Mouse (Mus musculus) heart, adult 9 months (tissue): Measurements from ENCODE around the gene Gm11042.
A peak's percentile ranks its signal among the peaks of the same experiment; 100 is the strongest.

ENCODE experiments used
- DNase-seq, 2 experiments: peaks; one replicate each; pipeline ENCODE4 v3.0.0; 2022; ENCODE audit warnings: low spot score in 2 of 2

The Gm11042 gene

DNA sequence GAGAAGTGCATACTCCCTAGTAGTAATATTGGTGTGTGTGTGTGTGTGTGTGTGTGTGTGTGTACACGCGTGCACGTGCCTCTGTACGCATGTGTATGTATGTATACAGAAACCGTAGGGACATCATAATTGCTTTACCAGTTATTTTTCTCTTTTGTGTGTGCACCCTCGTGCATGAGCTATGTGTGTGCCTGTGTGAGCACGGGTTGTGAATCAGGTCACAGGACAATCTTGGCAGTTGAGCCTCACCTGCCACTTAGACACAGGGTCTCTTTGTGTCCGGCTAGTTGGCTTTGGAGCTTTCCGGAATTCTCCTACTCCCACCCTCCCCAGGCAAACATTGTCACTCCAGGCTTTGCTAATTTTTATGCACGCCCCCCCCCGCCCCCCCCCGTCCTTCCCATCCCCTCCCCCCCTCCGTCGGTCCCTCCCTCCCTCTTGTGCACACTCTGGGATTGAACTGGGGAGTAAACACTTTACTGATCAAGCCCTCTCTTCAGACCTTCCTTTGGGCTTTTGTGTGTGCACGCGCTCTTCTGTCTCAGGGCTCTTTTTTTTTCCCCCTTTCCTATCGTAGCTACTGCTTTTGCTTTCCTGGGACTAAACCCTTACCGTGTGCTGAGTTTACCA, at the start of gene Gm11042:
Gene Gm11042 (minus strand): TSS at position 51 of the 630 bp plus-strand sequence.
- DNase-seq = no peak

DNA sequence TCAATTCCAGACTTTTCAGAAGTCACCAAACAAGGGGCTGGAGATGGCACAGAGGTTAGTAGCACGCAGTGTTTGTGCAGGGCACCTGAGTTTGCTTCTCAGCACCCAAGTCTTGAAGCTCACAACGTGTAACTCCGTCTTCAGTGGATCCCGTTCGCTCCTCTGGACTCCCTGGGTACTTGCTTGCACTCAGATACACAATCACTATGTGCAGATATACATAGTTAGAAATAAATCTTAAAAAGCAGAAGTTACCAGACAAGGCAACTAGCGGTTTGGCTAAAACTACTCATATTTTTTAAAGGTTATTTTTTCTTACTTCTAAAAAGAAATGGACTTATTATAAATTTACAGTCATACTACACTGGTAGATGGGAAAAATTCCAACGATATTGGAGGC, 48.3 kb upstream of the Gm11042 start:
- no peak for DNase-seq

DNA sequence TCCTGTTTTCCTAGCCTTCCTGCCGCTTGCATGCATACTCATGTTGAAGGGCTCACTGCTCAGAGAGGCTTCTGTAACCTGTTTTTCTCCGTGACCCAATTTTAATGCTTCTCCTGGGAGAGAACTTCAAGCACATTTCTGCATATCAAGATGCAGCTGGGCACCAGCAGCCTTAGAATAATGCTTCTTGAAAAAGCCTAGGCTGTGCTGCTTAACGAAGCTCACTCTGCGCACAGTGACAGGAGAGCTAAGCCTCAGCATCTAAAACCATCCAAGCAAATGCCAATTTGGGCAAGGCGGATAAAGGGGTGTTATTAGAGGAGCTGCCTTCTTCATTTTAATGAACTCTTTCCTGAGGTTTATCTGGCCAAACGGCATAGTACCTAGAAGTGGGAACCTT, 46.9 kb upstream of the Gm11042 start:
- no peak for DNase-seq

DNA sequence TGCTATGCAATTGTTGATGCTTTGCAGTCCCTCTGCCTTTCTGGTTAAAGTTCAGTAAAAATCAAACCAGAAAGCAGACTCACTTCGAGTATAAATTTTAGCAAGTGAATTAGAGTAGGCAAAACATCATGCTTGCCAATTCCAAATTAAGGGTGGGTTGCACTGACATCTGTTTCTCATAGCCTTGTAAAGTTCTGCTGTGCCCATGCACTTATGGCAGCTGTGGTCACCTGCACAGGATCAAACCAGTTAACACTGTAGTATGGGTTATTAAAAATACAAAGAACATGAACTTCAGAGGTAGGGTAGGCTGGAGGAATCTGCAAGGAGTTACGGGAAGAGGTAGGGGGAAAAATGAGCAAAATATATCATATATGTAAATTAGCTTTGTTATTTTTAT, 46.3 kb upstream of the Gm11042 start:
- no peak for DNase-seq

DNA sequence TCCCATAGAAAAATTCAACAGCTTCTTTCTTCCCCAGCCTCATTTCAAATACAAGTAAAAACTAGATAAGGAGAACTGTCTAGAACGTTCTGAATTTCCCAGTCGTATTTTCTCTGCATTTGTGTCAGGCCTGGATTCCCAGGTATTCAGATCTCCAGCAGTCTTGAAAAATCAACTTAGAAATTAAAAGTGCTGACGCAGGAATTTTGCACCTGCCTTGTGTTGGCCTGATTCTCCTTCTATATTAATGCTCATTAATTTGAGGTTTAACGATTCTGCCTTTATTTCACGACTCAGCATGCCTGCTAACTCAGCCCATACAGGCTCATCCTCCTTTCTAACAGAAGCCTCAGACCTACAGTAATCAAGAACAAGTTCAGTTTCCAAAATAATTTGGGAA, 43.6 kb upstream of the Gm11042 start:
- DNase-seq = no peak

DNA sequence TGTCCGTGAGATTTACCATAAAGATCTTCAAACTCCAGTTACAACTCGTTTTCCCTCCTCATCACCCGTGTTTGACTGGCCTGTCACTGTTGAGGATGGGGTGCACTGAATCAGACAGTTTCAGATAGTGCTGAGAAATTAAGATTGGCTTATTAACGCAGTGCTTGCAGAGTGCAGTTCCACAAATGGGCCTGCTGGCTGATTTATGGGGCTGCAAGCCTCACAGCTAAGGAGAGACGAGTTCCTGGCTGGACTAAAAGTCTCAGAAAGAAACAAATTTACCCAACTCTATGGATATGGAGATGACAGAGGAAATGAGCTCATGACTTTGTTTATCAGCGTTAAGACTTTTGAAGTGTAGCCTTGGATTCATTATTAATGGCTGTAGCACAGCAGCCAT, 41.6 kb upstream of the Gm11042 start:
- no peak for DNase-seq

DNA sequence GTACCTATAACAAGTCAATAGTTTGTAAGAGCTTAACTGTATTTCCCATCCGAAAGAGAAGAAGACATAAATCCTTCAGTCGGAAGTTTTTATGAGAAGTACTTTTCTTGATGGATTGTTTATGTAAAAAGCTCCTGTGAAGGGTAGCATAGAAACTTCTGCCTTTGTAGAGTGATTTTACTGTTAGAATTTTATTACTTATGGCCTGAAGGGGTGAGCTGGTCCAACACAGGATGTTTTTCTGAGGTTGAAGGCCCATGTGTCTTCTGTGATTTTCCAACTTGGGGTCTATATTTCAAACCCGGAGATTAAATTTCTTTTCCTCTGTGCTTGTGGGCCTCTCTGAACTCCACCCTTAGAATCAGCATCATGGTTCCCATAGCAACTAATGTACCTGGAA, 26.5 kb upstream of the Gm11042 start:
- DNase-seq = no peak

DNA sequence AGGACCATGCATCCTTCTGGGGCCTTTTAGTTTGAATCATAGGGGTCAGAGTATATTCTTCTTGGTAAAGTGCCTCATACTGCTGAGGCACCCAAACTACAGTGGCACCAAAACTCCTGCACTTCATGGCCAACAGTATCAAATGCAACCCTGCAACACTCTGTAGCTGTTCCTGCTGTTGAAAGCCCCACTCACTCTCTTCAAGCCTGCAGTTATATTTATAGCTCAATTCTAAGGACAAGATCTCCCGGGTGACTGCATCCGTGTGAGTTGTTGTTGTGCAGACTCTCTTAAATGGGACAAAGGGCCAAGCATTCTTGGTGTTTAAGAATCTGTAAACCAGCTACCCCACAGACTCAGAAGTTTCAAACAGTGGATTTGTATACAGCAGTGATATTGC, 23.9 kb upstream of the Gm11042 start:
- DNase-seq = no peak

DNA sequence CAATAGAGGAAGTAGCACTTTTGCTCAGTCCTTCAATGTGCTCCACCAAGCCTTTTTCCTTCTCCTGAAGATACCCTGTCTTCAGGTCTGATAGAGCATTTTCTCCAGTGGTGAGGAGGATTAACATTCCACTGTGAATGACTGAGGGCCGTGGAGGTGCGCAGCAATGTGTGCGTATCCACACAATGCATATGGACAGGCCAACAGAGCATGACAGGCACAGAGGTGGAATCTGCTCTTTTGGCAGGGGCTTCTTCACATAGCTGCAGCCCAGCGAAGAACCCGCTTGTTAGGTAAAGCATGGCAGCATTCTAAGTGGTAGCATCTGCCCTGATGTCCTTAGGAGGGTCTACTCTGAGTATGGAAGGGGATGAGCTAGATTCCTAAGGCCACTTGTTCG, 17.5 kb upstream of the Gm11042 start:
- DNase-seq = no peak

DNA sequence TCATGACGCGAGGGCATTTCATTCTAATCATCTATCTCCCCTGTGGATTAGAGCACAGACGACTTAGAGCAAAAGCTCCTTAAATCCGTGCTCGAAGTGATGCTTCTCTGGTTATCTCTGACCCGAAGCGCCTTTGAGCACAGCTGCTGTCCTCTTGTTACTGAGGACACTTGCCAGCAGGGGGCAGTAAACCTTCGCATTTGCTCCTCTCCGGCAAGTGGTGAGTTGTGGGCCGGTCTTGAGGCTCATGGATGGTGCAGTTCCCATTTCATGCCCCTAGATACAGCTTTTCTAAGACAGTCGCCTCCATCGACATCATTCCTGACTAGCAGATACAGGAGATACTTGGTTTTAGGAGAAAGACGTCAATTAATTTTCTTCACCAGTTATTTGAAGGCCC, 16.8 kb upstream of the Gm11042 start:
- DNase-seq = peak in 1 of 2 experiments; percentile 19

DNA sequence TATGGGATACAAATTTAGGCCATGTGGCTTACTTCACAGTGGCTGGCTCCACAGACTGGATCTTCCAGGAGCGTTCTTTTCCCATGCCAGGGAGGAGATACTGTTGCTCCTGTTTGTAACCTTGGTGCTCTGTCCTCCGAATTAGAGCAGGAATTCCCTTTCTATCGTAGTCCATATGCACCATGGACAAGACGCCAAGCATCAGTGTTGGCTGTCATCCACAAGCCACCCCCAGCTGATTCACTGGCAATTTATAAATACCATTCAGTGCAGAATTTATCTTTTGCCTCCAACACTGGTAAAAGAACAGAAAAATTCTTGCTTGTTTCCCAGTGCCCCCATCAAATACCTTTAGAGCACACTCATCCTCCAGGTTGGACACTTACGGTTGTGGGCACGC, 13.6 kb upstream of the Gm11042 start:
- no peak for DNase-seq

DNA sequence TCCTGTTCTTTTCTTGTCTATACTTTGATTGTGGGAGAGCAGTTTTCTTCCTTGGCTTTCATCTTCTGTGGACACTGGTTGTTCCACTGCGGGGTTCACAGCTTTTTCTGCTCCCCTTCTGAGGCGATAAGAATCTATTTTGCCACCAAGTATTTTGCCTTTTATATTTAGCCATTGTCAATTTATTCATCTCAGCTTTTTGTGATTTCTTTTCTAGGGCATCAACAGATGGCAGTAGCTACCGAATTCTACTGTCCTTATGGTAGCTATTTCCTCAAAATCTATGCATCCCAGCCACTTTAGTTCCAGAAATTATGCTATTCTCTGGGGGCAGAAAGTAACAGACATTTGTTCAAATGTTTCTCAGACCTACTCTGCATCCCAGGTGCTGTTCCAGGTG, 10.4 kb upstream of the Gm11042 start:
- DNase-seq = no peak

DNA sequence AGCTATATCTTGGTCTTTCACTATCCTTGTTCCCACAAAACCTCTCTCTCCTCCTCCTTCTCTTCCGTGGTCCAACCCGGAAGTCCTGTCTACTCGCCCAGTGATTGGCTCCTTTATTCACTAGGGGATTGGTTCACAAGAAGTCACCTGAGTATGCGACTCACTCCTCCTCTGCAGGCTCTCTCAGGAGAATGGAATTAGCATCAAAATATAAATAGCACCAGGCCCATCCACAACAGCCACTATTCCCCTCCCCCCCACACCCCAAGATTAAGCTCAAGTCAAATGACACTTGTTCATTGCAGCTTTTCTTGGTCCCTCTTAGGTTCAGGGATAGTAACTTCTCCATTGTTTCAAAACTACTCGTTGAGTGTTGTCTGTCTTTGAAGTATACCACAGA, 5.8 kb upstream of the Gm11042 start:
- DNase-seq = no peak

DNA sequence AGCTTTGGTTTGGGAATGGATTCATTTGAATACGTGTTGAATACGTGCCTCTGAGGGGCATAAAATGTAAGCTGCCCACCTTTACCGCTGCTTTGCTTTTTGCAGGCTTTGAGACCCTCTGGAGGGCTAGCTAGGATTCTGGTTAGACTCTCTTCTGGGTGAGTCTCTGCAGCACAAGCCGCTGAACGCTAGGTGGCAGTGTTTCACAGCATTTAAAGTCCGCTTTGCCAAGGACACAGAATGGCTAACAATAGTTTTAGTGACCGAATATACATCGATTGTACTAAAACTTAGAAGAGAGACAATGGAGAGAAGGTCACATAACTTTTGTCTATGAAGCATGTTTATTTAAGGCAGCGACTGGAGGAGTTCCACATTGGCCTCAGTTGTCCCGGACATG, 4.1 kb upstream of the Gm11042 start:
- peak in 1 of 2 experiments; percentile 31 for DNase-seq

DNA sequence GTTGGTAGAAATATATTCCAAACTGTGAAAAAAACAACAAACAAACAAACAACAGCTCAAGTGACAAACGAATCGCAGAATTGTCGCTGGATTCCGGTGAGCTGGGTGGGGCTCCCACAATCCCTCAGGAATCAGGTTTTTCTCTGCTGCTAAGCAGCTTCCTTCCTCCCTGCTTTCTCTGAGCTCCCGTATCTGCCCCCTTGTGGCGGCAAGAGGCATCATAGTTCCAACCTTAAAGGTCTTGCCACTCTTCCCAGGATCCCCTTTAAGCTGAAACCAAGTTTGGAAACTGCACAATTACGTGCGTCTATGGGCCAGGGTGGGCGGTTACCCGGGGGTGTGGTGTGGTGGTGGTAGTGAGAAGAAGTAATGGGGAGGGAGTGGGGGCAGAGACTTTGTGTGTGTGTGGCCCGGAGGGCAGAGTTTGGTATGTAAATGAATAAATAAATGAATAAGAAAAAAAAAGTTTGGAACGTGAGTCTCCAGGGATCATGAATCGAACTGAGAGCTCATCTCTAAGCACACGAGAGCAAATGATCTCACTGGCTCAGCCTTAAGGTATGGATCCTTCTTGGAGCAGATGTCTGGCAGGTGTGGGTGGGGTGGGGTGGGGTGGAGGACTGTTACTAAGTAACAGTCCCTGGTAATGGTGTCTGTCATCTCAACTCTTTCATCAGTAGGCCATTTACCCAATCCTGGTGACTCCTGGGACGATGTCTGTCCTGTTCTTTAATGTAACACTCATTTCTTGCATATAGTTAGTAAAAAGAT, 980 bp upstream of the Gm11042 start:
- peak; percentile 45 to 58 for DNase-seq

DNA sequence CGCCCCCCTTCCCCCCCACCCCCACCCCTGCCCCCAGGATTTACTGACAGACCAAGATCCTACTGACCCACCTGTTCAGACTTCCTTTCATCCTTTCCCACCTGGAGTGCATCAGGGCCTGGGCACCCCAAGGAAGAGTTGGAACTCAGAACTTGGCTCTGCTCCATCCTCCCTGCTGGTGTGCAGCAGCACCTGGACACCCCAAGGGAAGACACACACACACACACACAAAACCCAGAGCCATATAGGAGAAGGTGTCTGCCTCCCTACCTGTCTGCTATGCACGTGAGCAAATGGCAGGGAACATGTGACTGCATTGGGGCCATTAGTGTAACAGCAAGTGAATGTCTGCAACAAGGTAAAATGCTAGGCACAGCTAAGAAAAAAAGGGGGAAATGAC, 973 bp downstream of the Gm11042 start:
- DNase-seq = no peak

DNA sequence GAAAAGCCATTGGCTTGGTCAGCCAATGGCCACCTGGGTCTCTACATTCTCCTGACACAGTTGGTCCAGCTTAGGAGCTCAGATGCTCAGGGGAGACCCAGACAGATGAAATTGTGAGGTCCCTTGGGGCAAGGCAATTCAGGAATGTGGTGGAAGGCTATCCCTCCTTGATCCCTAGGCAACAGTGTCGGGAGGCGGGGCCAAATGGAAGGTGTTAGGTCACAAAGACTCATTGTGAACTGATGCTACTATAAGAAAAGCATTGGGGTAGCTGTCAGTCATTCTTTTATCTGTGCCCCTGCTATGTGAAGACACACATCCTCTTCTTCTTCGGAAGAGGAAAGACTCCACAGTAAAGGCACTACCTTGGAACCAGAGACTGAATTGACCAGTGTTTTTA, 3.6 kb downstream of the Gm11042 start:
- DNase-seq = no peak

DNA sequence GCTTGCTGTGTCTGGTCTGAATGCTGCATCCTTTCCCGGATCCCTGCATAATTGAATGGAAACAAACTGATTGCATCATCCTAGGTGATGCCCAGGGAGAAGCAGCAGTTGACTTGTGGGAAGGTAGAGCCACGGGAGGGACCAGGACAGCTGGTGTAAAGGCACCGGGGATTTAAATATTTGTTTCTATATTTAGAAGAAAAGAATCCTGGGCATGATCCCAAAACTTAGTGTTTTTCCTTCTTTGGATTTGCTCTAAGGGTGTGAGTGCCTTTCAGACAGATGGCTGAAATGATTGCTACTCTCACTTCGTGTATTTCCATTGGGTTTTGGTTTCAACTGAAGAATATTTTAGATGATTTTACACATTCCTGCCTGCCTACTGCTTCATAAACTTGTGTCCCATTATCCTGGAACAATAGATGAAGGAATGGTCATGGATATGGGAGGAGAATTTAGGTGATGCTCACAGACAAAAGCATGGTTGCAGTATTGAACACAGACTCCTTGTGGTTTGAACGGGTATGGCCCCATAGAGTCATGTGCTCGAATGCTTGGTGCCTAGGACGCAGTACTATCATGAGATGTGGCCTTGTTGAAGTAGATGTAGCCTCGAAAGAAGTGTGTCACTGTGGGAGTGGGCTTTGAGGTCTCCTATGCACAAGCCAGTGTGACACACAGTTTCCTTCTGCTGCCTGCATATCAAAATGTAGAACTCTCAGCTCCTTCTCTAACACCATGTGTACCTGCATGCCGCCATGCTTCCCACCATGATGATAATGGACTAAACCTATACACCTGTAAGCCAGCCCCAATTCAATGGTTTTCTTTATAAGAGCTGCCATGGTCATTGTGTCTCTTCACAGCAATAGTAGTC, 12.5 kb downstream of the Gm11042 start:
- no peak for DNase-seq

DNA sequence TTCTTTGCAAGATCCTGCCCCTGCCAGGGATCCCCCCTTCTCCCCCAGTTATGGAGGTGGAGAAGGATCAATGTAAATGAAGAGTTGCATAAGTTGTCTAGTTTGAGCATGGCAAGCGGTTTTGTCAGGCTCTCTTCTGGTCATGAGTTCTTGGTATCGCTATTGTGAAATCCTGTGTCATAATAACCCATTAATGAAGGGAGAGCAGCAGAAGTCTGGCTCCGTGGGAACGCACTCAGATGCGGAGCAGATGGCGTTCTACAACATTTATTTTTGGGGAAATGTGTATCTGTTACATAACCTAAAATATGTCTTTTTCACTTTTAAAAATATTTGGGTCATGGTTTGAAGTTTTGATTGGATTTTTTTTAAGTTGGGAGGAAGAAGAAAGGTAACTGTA, 14.6 kb downstream of the Gm11042 start:
- no peak for DNase-seq

DNA sequence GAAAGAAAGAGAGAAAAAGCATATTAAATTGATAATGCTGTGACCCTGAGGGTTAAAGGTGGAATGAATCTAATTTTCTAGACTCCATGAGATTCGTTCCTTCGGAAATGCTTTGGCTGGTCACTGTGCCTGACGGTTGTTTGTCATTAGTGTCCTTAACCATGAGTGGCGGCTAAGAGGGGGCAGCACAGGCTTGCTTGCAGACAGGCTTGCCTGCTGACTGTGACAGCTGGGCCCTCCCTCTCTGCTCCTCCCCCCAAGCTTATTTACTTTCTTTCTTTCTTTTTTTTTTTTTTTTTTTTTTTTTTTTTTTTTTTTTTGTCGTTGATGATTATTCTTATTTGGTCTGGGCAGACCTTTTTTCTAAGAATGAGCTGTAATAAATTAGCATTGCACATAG, 19.8 kb downstream of the Gm11042 start:
- DNase-seq = no peak

DNA sequence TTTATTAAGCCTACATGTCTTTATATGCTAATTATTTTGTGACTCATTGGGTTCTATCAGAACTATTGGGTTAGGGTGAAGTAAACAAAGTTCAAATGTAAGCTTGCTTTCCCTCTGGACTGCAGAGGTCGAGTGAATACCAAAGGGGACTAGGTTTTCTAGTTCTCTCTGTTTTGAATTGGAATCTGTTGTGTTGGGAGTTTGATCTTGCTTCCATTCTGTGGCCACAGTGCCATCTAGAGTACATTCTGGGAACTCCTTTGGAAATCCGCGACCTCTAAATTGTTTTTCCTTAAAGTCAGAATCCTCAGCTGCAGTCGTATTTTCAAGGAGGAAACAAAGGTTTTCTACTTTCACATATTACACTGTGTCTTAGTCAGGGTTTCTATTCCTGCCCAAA, 22.6 kb downstream of the Gm11042 start:
- no peak for DNase-seq

DNA sequence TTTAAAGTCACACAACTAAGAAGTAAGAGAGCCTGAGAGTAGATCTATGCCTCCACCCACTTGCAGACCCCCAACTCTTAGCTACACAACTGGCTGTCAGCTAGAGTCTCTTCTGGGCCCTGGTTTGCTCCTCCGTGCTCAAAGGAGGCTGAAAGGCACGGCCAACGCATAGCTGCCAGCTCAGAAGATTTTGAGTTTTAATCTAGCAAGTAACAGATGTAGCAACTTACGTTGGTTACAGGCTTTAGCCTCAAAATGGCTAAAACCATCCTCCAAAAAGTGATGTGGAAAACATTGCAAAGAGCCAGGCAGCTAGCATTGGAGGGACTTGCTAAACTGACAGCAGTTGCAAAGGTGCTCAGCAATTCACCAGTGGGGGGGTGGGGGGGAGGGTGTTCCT, 25.2 kb downstream of the Gm11042 start:
- no peak for DNase-seq

DNA sequence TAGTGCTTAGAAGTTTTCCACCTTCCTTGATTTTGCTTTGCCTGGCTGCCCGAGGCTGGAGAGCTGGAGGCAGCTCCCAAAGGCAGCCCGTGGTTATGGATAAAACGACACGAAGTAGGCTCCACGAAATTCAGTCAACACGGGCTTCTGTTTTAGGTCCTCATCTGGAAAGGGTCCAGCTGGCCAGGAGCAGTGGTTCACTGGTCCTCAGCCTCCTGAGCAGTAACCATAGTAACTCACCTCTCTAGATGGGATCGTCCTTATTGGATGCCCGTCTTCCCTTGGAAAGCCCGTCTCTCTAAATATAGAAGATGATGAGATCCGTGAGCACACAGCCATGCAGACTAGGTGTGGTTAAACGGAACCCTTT, 31.5 kb downstream of the Gm11042 start:
- DNase-seq = no peak
